Mouse (Mus musculus) liver, embryonic 14.5 days (tissue): ENCODE measurements around the gene Utrn.

Source experiments
- CTCF ChIP-seq: IDR thresholded peaks from 2 replicates; pipeline ENCODE4 v1.5.1; 2016; ENCODE audit warnings: antibody characterized with exemption, low read depth, control low read depth
- EP300 ChIP-seq: IDR thresholded peaks from 2 replicates; pipeline ENCODE4 v1.6.1; 2016; ENCODE audit warnings: antibody characterized with exemption, low read depth

GRCm38 (mm10) chr10:12374741-12375140 lies 494.4 kb downstream of the Utrn start:
- no peak for TF ChIP-seq CTCF
- TF ChIP-seq EP300 = no peak
